Mouse (Mus musculus): Measurements from ENCODE around the gene Meiob.

Gene Meiob

DNA sequence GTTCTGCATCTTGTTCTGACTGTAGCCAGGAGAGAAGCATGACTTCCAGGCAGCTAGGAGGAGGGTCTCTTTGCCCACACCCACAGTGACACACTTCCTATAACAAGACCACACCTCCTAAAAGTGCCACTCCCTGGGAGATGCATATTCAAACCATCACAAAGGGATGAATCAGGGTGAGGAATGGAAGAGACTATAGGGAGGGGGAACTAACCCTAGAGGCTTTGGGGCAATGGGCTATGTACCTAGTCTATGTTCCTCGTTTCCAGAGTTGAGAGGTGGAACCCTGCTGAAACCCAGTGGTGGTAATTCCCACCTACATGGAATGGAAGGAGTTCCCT, 70.3 kb downstream of the Meiob start:
- DNase-seq (ENCODE audit: low spot score in 2 of 2): no peak

DNA sequence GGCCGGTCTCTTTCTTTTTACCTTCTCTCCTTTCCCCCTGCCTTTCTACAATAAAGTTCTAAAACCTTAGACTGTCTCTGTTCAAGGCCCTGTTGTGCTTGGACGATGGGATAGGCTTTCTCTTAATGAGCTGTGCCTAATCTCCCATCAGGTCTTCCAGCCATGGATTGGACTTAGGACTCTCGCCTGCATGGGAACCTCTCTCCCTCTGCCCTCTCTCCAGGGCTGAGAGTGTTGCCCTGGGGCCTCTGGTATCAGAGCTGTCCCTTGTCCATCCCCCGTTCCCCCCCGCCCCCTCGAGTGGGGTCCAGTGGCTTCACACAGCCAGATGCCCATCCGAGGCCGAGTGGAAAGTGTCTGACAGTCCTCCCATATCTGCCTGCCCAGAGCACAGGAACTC, 70.9 kb downstream of the Meiob start:
- DNase-seq (ENCODE audit: low spot score in 2 of 2): no peak

DNA sequence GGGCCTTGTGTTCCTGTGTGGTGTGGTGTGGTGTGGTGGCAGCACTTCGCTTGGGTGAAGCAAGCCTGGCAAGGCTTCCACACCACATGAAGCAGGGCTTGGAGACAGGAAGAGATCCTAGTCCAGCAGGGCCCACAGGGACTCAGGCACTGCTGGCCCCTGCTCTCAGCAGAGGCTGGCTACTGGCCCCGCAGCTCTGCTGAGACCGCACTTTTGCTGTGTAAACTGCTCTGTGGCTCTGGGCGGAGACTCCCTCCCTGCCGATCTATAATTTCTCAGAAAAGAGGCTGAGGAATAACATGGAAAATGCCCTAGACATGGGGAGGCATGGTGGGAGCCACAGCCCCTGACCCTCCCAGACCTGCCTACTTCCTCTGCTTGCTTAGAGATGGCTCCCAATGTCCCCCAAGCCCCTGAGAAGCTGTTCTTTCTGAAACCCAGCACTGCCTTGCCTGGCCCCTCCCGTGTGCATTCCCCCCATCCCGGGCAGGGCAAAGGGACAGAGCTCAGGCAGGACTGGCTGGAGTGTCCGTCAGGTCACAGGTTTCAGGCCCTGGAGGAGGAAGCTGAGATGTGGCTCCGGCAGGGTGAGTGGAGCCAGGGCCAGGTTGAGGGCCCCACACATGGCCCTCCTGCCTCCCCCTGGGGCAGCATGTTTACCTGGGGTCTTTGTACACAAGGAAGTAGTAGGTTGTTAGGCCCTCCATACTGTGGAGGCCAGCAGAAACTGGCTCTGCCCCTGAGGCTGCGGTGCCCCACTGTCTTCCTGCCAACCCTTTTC, 73.4 kb downstream of the Meiob start:
- no peak for DNase-seq (ENCODE audit: low spot score in 2 of 2)

DNA sequence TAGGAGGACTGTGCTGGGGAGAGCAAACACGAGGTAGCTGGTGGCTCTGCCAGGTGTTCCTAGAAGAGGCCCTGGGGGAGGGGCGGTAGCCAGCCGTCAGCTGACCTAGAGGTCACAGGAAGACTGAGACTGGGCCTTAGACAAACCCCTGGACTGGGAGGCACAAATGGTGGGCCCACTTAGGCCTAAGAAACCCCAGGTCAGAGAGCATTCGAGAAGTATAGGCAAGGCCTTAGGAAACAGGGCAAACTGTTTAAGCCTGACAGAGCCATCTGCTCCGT, 74.0 kb downstream of the Meiob start:
- DNase-seq (ENCODE audit: low spot score in 2 of 2): no peak

DNA sequence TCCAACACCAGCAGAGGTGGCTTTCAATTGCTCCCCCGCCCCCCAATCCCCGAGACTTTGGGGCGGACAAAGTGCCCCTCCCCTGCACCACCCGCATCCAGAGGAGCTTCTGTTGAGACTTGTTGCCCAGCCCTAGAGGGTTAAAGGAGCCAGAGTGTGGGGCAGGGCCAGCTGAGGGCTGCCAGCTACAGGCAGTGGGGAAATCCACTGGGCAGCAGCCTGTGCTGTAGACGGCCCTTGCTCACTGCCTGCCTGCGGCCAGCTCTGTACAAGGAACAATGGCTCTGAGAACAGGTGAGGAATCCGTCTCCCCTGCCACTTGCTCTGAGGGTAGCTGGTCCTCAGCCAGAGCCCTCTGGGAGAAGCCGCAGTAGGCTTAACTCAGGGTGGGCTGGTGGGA, 74.4 kb downstream of the Meiob start:
- no peak for DNase-seq (ENCODE audit: low spot score in 2 of 2)

DNA sequence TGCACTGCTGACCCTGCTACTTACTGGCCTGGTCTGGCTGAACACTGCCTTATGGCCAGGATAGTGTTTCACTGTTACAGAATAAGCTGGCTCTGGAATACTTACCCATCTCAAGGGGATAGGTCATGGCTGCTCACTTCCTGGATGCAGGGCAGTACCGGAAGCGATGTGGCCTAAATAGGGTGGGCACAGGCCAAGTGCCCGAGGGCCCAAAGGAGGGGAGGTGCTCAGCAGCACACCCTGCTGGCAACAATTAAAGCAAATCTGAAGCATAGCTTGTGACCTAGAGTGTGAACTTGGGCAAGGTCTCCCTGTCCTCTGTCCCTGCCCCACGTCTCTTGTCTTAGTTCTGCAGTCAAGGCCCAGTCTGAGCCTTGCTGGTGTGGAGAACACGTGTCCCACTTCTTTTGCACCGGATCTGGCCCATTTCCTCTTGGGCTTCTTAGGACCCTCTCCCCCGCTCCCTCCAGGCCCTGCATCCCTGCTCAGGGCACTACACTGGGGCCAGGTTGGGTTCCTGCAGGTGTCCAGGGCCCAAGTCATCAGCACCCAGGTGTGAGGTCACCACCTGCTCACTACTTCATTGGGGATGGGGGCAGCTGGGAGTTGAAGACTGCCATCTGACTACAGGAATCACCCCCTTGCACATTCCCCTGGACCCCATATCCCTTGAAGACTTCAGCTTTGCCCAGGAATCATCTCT, 77.8 kb downstream of the Meiob start:
- no peak for DNase-seq (ENCODE audit: low spot score in 2 of 2)

DNA sequence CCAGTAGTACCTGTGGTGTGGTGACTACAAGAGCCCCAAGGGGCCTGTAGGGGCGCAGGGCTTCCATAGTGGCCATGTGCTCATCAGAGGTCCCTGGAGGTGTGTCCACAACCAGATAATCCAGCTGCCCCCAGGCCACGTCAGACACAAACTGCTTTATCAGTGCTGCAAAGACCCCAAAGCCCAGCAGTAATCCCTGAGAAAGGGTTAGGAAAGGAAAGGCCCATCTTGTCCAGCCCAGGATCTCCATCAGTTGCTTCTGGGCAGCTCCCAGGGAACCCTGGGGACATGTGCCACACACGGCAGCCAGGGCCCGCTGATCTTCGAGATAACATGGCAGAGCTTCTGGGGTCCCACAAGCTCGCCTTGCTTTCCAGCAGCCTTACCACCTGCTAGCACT, 80.3 kb downstream of the Meiob start:
- DNase-seq (ENCODE audit: low spot score in 2 of 2): no peak

DNA sequence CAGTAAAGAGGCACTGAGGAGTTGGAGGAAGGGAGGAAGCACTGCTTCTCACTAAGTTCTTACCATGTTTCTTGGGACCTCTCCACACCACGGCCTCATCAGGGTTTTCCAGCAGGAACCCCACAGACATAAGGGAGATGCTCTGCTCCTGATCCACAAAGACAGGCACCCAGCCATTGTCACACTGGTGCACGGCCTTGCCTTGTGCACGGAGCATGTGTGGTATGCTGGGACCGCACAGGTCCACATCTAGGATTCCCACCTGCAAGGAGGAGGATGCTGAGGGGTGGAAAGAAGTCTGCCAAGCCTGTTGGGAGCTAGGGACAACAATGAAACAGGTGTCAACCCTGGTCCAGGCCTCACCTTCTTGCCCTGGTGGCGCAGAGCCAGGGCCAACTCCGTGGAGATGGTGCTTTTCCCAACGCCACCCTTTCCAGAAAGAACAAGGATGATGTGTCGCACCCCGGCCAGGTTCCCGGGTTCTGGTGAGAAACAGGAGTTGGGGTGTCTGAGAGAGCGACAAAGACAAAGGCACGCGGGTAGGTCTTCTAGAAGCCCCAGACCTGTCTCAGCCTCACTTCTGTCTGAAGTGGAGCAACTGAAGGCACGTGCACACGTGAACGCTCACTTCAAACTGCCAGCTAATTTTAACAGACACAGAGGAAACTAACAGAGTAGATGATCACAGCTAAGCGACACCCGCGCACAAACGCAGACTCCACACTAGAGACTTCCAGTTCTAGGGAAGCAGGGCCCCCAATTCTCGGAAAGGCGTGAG, 81.5 kb downstream of the Meiob start:
- no peak for DNase-seq (ENCODE audit: low spot score in 2 of 2)

DNA sequence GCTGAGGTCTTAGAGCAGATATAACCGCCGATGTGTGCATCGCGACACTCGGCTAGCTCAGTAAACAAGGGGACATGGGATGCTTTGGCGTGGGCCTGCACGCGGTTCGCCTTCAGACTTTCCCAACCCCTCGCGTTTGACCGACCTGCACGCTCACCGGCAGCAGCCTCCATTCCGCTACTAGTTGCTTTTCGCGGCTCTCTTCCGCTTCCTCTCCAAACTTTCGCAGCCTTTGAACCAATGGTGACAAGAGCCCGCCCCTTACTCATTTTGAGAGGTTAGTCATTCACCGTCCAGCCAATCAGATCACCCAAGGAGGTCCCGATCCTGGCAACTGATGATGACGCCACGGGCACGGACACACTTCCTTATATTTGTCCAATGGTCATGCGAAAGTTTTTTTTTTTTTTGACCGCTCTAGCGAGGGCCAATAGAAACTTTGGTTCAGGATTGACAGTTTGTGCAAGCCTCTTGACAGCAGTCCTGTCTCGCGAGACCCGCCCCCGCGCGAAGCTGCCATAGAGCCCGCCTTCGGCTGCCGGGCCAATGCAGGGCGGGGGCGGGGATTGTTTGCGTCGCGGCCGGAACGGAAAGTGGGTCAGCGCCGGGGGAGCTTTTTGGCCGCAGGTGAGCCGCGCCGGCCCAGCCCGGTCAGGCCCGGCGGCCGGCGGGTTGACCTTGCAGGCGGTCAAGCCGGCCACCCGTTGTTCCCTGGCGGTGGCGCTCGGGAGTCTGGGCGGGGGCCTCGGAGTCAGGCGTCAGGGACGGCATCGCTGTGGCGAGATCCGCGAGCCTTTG, 82.2 kb downstream of the Meiob start, which contains the start of the genes Nubp2 and Spsb3:
Nubp2 (minus strand) TSS at position 216 of the 798 bp plus-strand sequence.
Spsb3 (plus strand) TSS at position 510 of the 798 bp plus-strand sequence.
- DNase-seq (ENCODE audit: low spot score in 2 of 2): peak; percentile 97 to 98

DNA sequence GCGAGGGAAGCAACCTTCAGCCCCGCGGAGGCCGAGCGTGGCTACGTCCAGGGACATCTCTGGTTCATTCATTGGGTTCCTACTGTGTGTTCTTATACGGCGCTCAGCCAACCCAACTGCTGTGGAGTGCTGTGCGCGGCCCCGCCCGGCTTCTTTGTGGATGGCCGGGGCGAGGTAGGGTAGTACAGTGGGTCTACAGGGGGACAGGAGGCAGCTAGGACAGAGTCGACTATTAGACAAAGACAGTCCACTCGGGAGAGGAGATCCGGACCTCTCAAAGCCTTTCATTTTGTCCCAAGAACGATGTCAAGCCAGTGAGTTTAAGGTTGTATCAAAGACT, 82.8 kb downstream of the Meiob start:
- no peak for DNase-seq (ENCODE audit: low spot score in 2 of 2)

DNA sequence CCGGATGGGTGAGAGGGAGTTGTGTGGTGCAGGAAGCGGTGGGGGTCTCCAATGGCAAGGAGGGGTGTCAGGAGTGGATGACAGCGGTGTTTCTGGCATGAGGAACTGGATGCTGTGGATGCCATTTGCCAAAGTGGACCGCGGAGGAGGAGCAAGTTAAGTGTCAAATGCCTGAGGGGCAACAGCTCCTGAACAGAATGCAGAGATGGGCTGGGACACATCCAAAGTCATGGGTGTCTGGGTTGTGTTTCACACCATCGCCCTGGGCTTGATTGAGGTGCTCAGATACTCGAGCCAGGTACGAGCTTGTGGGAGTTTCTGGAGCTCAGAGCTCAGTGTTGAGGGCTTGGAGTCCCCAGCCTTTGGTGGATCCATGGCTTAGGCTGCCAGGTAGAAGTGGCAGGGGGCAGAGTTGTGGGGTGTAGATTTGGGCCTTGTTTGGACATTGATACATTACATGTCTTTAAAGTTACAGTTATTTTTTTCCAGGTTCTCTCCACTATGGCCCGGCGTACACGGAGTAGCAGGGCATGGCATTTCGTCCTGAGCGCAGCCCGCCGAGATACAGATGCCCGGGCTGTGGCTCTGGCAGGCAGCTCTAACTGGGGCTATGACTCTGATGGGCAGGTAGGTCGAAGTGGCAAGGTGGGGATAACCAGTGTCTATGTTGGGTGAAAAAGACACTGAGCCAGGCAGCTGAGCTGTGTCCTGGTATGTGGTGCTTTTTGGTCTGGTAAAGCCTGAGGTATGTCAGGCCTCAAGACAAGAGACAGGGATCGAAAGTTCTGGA, 83.4 kb downstream of the Meiob start:
- no peak for DNase-seq (ENCODE audit: low spot score in 2 of 2)

DNA sequence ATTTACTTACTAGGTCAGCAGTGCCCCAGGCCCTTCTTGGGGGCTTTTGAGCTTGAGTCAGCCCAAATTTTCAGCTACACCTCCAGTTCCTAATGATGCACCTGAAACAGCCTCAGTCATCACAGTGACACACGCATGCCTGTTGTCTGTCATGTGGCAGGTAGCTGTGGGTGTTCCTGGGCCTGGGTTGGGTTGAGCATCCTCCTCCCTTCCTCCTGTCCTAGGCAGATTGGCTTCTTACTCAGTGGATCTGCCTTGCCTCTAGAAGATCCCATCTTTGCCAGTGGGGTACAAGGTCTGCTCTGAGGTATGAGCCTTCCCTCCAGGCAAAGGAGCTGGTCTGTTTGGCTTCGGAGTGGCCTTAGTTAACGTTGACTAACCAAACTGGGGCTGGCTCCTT, 84.8 kb downstream of the Meiob start:
- DNase-seq (ENCODE audit: low spot score in 2 of 2): no peak

Measured in spleen, postnatal 4 days (tissue).